Mouse (Mus musculus): ENCODE results near the gene Fto.

The Fto gene

DNA sequence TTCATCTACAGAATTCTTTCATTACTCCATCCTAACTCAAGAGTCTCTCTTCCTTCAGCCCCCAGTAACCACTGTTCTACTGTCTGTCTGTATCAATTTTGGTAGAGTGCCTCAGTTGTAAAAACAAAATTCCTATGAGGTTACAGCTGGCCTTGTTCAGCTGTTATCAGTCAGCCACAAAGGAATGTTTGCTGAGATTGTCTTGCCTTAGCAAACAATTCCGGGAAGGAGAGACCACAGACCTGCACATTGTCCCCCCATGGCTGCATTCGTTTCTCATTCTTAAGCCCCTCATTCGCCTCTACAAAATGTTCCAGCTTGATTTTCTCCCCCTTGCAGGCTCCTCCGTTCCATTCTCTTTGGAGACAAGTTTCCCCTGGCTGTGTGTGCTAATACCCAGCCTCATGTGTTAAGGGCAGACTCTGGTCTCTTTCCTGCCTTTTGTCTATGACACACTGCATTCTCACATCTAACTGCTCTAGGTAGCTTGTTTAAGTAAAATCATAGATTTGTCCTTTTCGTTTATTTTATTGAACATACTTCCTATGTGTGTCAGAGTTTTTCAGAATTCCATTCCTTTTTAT is 111.3 kb downstream of the Fto start:
- in situ Hi-C loops (cut with MboI; ENCODE audit: low pct_unique_long_range_greater_than_20kb in 1 of 2, low sequenced_read_pairs in 2 of 2, unreplicated experiment in 1 of 2) = no loop called here

DNA sequence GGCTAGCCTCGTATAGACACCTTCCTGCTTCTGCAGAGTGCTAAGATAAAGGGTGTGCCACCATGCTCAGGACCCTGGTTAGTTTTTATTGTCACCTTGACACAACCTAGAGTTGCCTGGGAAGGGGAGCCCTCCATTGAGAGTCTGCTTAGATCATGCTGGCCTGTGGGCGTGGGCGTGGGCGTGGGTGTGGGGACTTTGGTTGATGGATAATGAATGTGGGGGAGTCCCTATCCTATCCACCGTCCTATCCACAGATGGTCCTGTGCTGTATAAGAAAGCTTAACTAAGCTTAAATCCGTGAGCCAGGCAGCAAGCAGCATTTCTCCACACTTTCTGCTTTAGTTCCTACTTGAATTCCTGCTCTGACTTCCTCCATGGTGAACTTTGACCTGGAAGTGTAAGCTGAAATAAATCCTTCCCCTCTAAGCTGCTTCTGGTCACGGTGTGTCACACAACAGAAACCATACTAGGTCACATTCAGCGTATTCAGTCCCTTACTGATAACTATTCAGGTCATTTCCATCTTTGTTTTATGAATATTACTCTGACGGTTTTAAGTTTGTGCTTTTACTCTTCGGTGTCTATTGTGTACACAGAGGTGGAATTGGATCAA is 112.0 kb downstream of the Fto start:
- in situ Hi-C loops (cut with MboI; ENCODE audit: low pct_unique_long_range_greater_than_20kb in 1 of 2, low sequenced_read_pairs in 2 of 2, unreplicated experiment in 1 of 2) = no loop called here

DNA sequence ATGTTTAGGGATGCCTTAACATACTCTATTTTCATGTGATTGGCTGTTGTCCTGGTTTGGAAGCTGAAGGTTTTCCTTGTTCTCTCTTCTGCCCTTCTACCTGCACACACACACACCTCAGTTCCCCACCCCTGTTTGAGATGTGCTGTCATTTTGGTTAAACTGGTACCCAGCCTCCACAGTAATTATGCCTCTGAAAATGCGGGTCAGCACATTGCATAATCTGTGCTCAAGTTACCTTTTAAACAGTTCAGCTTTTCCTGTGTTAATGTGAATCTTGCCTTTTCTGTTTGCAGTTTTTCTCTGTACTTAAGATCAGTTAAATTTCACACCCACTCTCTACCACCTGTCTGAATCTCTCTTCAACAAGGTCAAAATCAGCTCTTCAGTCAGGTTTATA is 113.2 kb downstream of the Fto start:
- in situ Hi-C loops (cut with MboI; ENCODE audit: low pct_unique_long_range_greater_than_20kb in 1 of 2, low sequenced_read_pairs in 2 of 2, unreplicated experiment in 1 of 2) = no loop called here

DNA sequence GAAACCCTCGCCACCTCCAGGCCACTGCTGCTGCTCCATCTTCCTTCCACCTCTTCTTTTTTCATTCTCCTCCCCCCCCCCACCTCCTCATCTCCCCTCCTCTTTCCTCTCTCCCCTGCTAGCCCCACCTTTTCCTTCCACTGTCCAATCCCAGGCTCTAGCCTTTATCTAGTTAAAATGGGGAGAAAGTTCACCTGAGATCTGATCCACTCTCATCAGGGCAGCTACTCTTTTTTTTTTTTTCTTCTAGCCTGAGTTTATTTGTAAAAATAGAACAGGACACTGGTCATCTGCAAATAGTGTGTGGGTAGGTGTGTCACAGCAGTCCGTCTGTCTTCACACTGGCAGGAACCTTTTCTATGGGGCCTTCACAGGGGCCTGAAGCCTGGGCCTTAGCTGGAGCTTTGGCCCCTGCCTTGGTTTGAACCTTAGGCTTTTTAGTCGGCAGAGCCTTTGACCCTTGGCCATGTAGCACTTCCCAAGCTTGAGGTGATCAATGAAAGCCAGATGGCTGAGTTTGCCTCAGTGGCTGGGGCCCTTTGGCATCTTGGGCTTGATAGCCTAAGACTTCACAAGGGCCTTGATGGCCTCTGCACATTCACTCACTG is 117.1 kb downstream of the Fto start:
- in situ Hi-C loops (cut with MboI; ENCODE audit: low pct_unique_long_range_greater_than_20kb in 1 of 2, low sequenced_read_pairs in 2 of 2, unreplicated experiment in 1 of 2) = no loop called here

DNA sequence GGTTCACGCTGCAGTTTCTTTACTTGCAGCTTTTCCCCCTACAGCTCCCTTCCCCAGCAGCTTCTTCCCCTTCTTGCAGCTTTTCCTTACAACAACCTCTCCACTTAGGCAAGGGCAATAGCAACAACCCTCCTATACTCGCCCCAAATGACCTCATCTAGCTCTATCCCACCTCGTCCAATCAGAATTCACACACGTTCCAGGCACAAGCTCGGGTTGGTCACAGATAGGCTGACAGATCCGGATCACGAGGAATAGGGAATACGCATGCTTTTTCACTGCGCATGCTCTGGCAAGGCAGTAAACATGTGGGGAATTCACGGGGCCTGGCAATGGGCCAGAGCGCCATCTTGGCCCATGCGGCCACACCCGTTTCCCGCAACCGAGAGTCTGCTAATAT is 122.7 kb downstream of the Fto start:
- in situ Hi-C loops (cut with MboI; ENCODE audit: low pct_unique_long_range_greater_than_20kb in 1 of 2, low sequenced_read_pairs in 2 of 2, unreplicated experiment in 1 of 2) = no loop called here

DNA sequence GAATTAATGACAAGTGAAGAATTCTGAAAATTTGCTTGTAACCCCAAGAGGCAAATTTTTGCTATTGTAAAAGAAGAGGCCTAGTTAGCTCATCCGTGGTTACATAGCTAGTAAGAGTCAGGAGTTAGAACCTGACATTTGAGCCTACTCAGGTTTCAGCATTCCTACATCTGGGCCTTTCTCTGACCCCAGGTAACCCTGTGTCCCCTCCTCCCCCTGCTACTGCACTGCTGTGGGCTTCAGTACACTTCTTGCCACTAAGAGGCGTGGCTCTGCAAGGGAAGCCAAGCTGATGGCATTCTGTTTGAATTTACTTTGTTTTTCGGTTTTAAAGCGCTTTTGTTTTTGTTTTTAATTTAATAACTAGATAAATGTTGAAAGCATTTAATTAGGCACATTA is 130.6 kb downstream of the Fto start:
- in situ Hi-C loops (cut with MboI; ENCODE audit: low pct_unique_long_range_greater_than_20kb in 1 of 2, low sequenced_read_pairs in 2 of 2, unreplicated experiment in 1 of 2) = no loop called here

DNA sequence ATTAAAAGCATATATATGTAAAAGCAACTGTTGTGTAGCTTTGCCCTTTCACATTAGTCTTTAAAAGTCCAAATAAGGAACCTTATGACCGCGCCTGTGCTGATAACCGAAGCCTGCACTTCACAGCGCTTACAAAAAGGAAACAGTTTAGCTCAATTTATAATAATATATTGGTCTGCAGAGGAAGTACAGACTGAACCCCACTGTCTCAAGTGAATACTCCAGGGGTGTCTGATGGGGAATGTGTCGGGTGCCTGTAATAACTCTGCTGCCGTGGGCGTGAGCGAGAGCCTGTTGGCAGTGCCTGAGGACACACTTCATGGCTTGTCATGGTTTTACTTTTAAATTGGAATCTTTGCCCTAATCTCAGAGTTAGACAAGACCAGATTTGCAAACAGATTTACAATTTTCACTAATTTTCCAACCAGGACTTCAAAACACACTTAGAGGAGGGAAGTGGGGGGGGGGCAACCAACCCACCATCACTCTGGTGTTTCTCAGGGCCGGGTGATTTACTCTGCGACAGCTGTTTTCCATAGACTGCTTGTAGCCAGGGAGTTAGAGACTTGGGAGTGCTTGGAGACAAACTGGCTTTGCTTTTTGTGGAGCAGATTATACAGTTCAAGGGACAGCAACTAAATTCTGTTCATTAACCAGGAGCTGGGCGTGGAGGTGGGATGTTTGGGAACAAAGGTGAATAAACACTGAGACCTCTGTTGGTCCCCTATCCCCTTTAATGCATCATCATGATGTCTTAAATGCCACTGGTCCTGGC is 131.5 kb downstream of the Fto start:
- in situ Hi-C loops (cut with MboI; ENCODE audit: low pct_unique_long_range_greater_than_20kb in 1 of 2, low sequenced_read_pairs in 2 of 2, unreplicated experiment in 1 of 2) = no loop called here

DNA sequence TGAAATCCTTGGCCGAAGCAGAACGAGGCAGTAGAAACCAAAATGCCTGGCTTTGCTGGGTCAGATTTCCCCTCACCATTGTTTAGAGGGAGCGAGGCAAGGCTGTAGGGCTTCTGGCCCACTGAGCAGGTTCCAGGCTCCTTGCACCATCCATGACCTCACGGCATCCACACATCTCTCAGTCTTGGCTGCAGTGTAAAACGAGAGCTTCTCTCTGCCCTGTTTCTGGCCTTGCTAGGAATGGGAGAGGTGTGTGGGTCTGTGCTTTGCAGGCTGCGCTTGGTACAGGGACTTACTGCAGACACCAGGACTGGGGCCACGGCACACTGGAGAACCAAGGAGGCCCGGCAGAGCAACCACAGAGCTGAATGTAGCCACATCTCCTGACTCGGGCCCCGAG is 132.2 kb downstream of the Fto start:
- in situ Hi-C loops (cut with MboI; ENCODE audit: low pct_unique_long_range_greater_than_20kb in 1 of 2, low sequenced_read_pairs in 2 of 2, unreplicated experiment in 1 of 2) = no loop called here

DNA sequence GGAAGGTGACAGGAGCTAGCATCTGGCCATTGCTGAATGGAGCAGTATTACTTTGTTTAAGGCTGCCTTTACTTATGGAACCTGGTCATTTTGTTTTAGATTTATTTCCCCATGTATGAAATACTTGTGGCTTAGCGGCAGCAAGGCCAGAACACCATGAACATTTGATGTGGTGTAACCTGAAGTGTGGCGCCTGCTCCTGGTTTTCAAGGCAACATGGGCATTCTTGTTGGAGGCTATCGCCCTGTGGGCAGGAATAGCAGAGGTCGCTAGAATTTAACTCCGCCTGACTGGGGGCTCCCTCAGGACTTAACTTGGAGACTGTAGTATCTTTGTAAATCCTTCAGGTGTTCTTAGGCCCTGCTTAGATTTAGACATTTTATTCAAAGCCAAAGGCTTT is 132.7 kb downstream of the Fto start:
- in situ Hi-C loops (cut with MboI; ENCODE audit: low pct_unique_long_range_greater_than_20kb in 1 of 2, low sequenced_read_pairs in 2 of 2, unreplicated experiment in 1 of 2) = no loop called here

DNA sequence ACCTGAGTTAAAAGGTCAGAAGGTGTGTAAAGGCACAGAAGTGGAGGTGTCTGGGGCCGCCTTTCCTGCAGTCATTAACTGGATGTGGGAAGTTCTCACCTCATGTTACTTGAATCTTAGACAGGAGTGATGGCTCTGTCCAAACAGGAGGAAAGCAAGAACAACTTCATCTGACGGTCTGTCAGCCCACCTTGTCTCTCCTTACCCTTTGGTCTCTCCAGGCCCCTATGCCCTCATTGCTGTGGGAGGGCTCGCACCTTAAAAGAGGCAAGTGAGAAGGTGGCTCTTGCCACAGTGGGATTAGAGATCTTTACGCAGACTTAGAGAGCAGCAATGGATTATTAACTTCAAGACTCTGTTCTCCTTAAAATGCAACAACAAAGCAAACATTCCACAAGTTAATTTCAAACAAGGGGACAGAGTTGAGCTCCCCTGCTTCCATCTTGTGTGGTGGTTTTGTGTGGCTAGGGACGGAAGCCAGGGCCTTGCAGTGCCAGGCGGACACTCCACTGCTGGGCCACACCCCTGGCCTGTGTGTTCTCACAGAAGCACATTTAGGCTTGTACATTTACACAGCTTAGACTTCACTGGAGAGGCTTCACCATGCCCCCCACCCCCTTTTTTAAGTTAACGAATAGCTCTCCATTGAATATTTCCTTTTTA is 135.5 kb downstream of the Fto start:
- in situ Hi-C loops (cut with MboI; ENCODE audit: low pct_unique_long_range_greater_than_20kb in 1 of 2, low sequenced_read_pairs in 2 of 2, unreplicated experiment in 1 of 2) = no loop called here

DNA sequence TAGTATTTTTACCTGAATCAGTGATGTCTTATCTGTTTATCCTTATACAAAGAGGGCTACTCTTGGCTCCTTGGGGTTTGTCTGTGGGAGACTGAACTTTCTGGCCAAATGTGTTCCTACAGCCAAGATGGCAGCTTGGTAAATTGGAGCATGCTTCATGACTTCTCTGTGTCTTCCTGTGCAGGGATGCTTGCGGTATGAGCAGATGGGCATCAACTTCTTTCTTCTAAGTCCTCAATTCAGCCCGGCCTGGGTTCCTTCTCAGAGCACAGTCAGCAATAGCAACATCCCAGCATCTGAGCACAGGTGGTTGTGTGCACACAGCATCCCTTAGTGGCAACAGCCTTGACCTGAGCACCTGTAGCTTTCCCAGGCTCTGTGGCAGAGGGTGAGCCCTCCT is 141.6 kb downstream of the Fto start:
- in situ Hi-C loops (cut with MboI; ENCODE audit: low pct_unique_long_range_greater_than_20kb in 1 of 2, low sequenced_read_pairs in 2 of 2, unreplicated experiment in 1 of 2) = no loop called here

DNA sequence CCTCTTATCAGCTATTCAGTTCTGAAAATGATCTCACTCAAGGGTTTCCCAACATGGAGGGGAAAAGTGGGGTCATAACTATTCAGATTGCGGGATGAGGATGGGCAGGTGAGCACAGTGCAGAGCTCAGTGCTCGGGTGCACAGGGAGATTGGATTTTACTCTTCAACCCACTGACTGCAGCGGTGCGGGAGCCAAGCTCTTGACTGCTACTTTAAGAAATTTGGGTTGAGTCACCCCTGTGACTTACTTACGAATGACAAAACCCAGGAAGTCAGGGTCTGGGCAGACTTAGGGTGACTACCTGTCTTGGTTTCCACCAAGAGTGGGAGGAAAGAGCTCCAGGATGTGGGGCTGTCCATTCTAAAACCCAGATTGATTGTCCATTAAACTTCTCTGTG is 142.3 kb downstream of the Fto start:
- in situ Hi-C loops (cut with MboI; ENCODE audit: low pct_unique_long_range_greater_than_20kb in 1 of 2, low sequenced_read_pairs in 2 of 2, unreplicated experiment in 1 of 2) = no loop called here

DNA sequence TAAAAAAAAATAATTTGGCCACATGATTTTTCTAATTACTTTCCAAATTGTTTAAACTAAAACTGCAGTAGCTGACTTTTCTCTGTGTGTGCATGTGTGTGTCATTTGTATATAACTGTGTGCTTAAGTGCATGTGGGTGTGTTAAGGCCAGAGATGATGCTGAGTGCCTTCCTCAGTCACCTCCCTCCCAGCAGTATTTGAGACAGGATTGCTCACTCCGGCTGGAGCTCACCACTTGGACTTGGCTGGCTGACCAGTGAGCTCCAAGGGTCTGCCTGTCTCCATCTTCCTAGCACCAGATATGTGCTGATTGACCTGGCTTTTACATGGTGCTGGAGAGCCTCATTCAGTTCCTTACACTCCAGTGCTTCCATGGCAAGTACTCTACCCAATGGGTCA is 144.7 kb downstream of the Fto start:
- in situ Hi-C loops (cut with MboI; ENCODE audit: low pct_unique_long_range_greater_than_20kb in 1 of 2, low sequenced_read_pairs in 2 of 2, unreplicated experiment in 1 of 2) = no loop called here

DNA sequence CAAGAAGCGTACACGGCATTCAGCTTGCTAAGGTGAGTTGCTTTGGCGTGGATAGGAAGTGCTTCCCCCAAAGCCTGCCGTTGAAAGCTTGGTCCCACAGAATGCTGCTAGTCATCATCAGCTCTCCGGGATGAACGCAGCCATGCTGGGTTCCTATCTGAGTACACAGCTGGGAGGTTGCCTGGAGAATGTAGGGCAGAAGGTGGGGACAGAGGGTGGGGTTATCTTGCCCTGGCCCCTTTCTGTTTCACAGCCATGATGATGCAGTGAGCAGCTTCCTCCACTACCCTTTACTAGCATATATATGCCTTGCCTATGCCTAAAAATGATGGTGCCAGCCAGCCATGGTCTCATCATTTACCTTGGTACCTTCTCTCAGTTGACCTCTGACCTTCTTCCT is 147.6 kb downstream of the Fto start:
- in situ Hi-C loops (cut with MboI; ENCODE audit: low pct_unique_long_range_greater_than_20kb in 1 of 2, low sequenced_read_pairs in 2 of 2, unreplicated experiment in 1 of 2) = no loop called here

DNA sequence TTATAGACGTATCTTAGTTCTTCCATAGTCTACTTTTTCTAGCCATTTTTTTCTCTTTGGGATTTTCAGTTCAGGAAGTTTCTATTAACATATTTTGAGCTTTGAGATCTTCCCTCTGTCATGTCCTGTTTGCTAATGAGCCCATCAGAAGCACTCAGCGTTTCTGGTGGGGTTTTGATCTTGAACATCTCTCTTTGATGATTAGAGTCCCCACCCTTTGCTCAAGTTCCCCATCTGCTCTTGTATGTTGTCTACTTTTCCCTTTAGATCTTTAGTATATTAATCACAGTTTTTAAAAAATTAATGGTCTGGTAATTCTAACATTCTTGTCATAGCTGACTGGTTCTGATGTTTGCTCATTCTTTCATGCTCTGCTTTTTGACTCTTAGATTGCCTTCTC is 150.4 kb downstream of the Fto start:
- in situ Hi-C loops (cut with MboI; ENCODE audit: low pct_unique_long_range_greater_than_20kb in 1 of 2, low sequenced_read_pairs in 2 of 2, unreplicated experiment in 1 of 2) = no loop called here

DNA sequence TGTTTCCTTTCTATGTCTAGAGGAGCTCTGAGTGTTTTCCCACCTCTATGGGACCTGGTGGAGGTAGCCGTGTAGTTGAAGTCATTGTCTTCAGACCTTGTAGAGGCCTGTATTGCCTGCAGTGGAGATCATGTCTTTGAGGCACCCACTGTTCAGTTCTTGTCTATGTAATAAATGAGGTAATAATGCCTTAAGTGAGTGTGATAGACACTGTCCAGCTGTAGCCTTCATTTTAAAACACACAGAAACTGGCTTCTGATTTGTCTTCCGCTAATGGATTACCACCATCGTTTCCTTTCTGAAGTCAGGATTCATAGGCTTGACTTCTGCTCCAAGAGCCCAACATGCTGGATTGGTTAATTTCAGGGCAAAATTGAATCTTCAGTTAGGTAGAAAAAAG is 154.1 kb downstream of the Fto start:
- in situ Hi-C loops (cut with MboI; ENCODE audit: low pct_unique_long_range_greater_than_20kb in 1 of 2, low sequenced_read_pairs in 2 of 2, unreplicated experiment in 1 of 2) = no loop called here

DNA sequence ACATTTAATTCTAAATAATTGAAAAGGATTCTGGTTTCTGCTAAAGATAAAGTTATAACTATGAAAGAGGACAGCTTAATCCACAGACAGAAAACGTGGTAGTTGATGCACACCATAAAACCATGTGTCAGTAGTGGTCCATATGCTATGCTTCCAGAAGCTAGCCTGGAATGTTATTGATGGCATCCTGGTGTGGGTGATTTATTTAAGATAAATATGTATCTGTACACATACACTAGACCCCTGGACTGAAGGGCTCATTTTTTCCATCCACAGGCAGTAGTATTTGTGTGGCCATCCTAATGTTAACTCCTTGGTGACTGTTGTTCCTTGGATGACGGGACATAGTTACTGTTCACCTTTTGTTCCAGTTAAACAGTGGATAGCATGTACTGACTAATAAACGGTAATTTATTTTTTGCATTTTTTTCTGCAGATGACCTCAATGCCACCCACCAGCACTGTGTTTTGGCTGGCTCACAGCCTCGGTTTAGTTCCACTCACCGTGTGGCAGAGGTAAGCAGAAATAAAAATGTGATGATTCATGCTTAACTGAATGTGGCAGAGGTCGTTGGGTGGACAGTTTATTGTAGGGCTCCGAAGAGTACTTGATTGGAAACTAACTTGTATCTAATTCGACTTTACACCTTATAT is 154.7 kb downstream of the Fto start:
- in situ Hi-C loops (cut with MboI; ENCODE audit: low pct_unique_long_range_greater_than_20kb in 1 of 2, low sequenced_read_pairs in 2 of 2, unreplicated experiment in 1 of 2) = no loop called here

DNA sequence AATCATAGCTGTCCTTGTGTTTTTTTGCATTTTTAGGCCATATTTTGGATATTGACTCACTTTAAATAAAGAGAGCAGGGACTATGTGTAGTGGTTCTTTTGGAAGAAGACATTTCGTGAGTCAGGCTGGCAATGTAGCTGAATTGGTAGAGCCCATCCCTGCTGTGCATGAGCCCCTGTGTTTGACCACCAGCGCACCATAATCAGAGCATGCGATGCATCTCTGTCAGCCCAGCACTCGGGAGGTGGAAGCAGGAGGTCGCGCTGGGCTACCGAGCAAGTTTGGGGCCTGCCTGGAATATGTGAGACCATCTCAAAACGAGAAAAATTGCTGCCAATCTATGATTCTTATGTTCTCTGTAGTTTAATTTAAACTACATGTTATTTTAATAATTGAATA is 156.1 kb downstream of the Fto start:
- in situ Hi-C loops (cut with MboI; ENCODE audit: low pct_unique_long_range_greater_than_20kb in 1 of 2, low sequenced_read_pairs in 2 of 2, unreplicated experiment in 1 of 2) = no loop called here
